Mouse (Mus musculus): ENCODE measurements around the gene Flt1.
"Not testable (repeated sequence)": the region's sequence is repeated elsewhere in the genome, so short reads cannot be mapped to it uniquely, and the experiment has no call there.

The Flt1 gene

GRCm38 (mm10) chr5:147601460-147602360, 124.1 kb downstream of the Flt1 start:
- no peak for DNase-seq

- DNase-seq, result no peak
Observed at GRCm38 (mm10) chr5:147597825-147598224, 128.0 kb downstream of the Flt1 start.

GRCm38 (mm10) chr5:147589814-147590213, 136.0 kb downstream of the Flt1 start:
- peak; percentile 19 for DNase-seq

GRCm38 (mm10) chr5:147585070-147585469, 140.7 kb downstream of the Flt1 start:
- DNase-seq, result no peak

GRCm38 (mm10) chr5:147584648-147585047, 141.2 kb downstream of the Flt1 start:
- peak; percentile 37 for DNase-seq

GRCm38 (mm10) chr5:147583702-147584298, 142.0 kb downstream of the Flt1 start:
- peak; percentile 52 for DNase-seq

GRCm38 (mm10) chr5:147580181-147580580, 145.6 kb downstream of the Flt1 start:
- DNase-seq, result no peak

- DNase-seq, result no peak
Observed at GRCm38 (mm10) chr5:147579691-147580090, 146.1 kb downstream of the Flt1 start.

GRCm38 (mm10) chr5:147579148-147579547, 146.7 kb downstream of the Flt1 start:
- no peak for DNase-seq

GRCm38 (mm10) chr5:147577003-147577402, 148.8 kb downstream of the Flt1 start:
- no peak for DNase-seq

- DNase-seq, result peak; percentile 77
Observed at GRCm38 (mm10) chr5:147574517-147574916, 151.3 kb downstream of the Flt1 start.

- no peak for DNase-seq
Observed at GRCm38 (mm10) chr5:147573555-147573954, 152.3 kb downstream of the Flt1 start.

GRCm38 (mm10) chr5:147572695-147573094, 153.1 kb downstream of the Flt1 start:
- no peak for DNase-seq

GRCm38 (mm10) chr5:147566335-147566734, 159.5 kb downstream of the Flt1 start:
- DNase-seq, result no peak

- no peak for DNase-seq
Observed at GRCm38 (mm10) chr5:147565444-147565843, 160.4 kb downstream of the Flt1 start.

- no peak for DNase-seq
Observed at GRCm38 (mm10) chr5:147564140-147564590, 161.6 kb downstream of the Flt1 start.

- DNase-seq, result peak; percentile 45
Observed at GRCm38 (mm10) chr5:147563511-147564139, 162.2 kb downstream of the Flt1 start.

- DNase-seq, result not testable (repeated sequence)
Observed at GRCm38 (mm10) chr5:147557641-147558040, 168.2 kb downstream of the Flt1 start.

GRCm38 (mm10) chr5:147551879-147552627, 173.8 kb downstream of the Flt1 start:
- DNase-seq, result peak; percentile 75

- peak; percentile 54 for DNase-seq
Observed at GRCm38 (mm10) chr5:147549016-147549755, 176.6 kb downstream of the Flt1 start.

GRCm38 (mm10) chr5:147545731-147546241, 180.0 kb downstream of the Flt1 start:
- peak; percentile 30 for DNase-seq

- DNase-seq, result no peak
Observed at GRCm38 (mm10) chr5:147542291-147542690, 183.5 kb downstream of the Flt1 start.
